Comparison of ENCODE assay signal across 8 mouse cellular contexts in genomic region chr16:45158522-45159388, GRCm38 (mm10). TPM values are rescaled to one million over a fixed set of nuclear protein-coding genes. Genes with fewer than 3 reads are reported as not detected.
A peak's percentile ranks its signal among the peaks of the same experiment; 100 is the strongest.
DNase-seq lines count a peak whose midpoint lies in the region; ATAC-seq and TF ChIP-seq lines count a peak whose summit lies in the region.

Gene Slc35a5 (minus strand): TSS chr16:45158706.
Gene Atg3 (plus strand): TSS chr16:45158785.

- H3K9me3 ChIP-seq in hindbrain, embryonic 10.5 days = no peaks in the 10 kb centered on the region
- no peaks in the 10 kb centered on the region for H3K9me3 ChIP-seq in lung, postnatal 0 days (ENCODE audit: low read length)

- TF ChIP-seq EP300 in lung, postnatal 0 days (IDR thresholded peaks at IDR 0.05) = peak; percentile 67; the same call in 1 of the 2 replicates

- no peaks in the 10 kb centered on the region for H3K27me3 ChIP-seq in hindbrain, embryonic 10.5 days (ENCODE audit: insufficient read depth, poor library complexity, severe bottlenecking)
- no peaks in the 10 kb centered on the region for H3K27me3 ChIP-seq in lung, postnatal 0 days (replicated peaks; ENCODE audit: insufficient read depth, low read length)

- no peak for TF ChIP-seq CTCF in lung, postnatal 0 days (IDR thresholded peaks at IDR 0.05)

- peak; percentile 97 for DNase-seq in MN1 (ENCODE audit: low spot score)
- DNase-seq in cerebellum, adult 9-10 months = peak; percentile 95
- peak; percentile 96 for DNase-seq in hindbrain, embryonic 10.5 days (ENCODE audit: low spot score)
- DNase-seq in layer of hippocampus, adult 9-11 months = peak; percentile 97
- peak; percentile 100 for DNase-seq in lung, postnatal 0 days (ENCODE audit: low spot score)
- peak; percentile 87 for DNase-seq in ovary, postnatal 14 days (ENCODE audit: low spot score)
- peak; percentile 98 for DNase-seq in thymus, postnatal 14 days

- WGBS in hindbrain, embryonic 10.5 days = under 1% methylated on average over 64 of the region's 64 CpGs
- WGBS in lung, postnatal 0 days = under 1% methylated on average over 57 of the region's 64 CpGs

- H3K27ac ChIP-seq in hindbrain, embryonic 10.5 days = peak within 1 kb of the TSS; percentile 92
- peak within 1 kb of the TSS; percentile 95 for H3K27ac ChIP-seq in lung, postnatal 0 days (ENCODE audit: low read length)

- peak; percentile 85 for ATAC-seq in frontal cortex, adult (ENCODE audit: low TSS enrichment)
- peak; percentile 96 for ATAC-seq in lung, postnatal 0 days

- H3K9ac ChIP-seq in lung, postnatal 0 days (replicated peaks; ENCODE audit: low read depth) = peak within 1 kb of the TSS; percentile 89

- H3K4me1 ChIP-seq in hindbrain, embryonic 10.5 days (replicated peaks) = peaks cover 24% of the 10 kb centered on the region
- H3K4me1 ChIP-seq in lung, postnatal 0 days (ENCODE audit: insufficient read depth, low read depth, low read length) = peaks cover 11% of the 10 kb centered on the region; the same call in 1 of the 2 replicates

- peak within 1 kb of the TSS; percentile 90 for H3K4me3 ChIP-seq in hindbrain, embryonic 10.5 days
- peak within 1 kb of the TSS; percentile 92 for H3K4me3 ChIP-seq in lung, postnatal 0 days (ENCODE audit: low read depth, low read length)

- H3K4me2 ChIP-seq in lung, postnatal 0 days (replicated peaks; ENCODE audit: low read depth, low read length) = peak within 1 kb of the TSS; percentile 80

- H3K36me3 ChIP-seq in hindbrain, embryonic 10.5 days = peaks cover 22% of the 10 kb centered on the region
- no peaks in the 10 kb centered on the region for H3K36me3 ChIP-seq in lung, postnatal 0 days (ENCODE audit: insufficient read depth, low read length)

RNA-seq across cellular contexts. Expression of gene Slc35a5, which starts in this region (rescaled TPM):
- polyA plus RNA-seq in hindbrain, embryonic 10.5 days (2016; fragmentation: Nextera tagmentation; extraction: Ambion mirVana) = 14.6 and 16.6 TPM in 2 replicates
- 21.9 and 28.7 TPM in 2 replicates for polyA plus RNA-seq in lung, postnatal 0 days (2015; fragmentation: Nextera tagmentation; extraction: Ambion mirVana)

RNA-seq across cellular contexts. Expression of gene Atg3, which starts in this region (rescaled TPM):
- polyA plus RNA-seq in hindbrain, embryonic 10.5 days (2016; fragmentation: Nextera tagmentation; extraction: Ambion mirVana) = 36.5 and 36.9 TPM in 2 replicates
- 53.9 and 55.8 TPM in 2 replicates for polyA plus RNA-seq in lung, postnatal 0 days (2015; fragmentation: Nextera tagmentation; extraction: Ambion mirVana)

Comparison
In these comparisons a context has a peak if more than half of its experiments do, and no peak if none do; other contexts are left out.
1. Peak in every context shown above with its lines: DNase-seq, ATAC-seq, H3K4me3 ChIP-seq and H3K27ac ChIP-seq.